Mouse (Mus musculus): ENCODE measurements around the gene Psmc5. TPM values are rescaled to one million over a fixed set of nuclear protein-coding genes. Genes with fewer than 3 reads are reported as not detected.
A peak's percentile ranks its signal among the peaks of the same experiment; 100 is the strongest.
"Not testable (repeated sequence)": the region's sequence is repeated elsewhere in the genome, so short reads cannot be mapped to it uniquely, and the experiment has no call there.

Gene Psmc5
- polyA plus RNA-seq, 2 experiments: 107 to 123 TPM

GRCm38 (mm10) chr11:106215927-106216729 is 39.8 kb upstream of the Psmc5 start, which contains the start of gene Ccdc47:
TSS of gene Ccdc47 (minus strand) at chr11:106216344.
- WGBS (ENCODE audit: insufficient replicate concordance): under 1% methylated on average over 46 of the region's 46 CpGs
- peak within 1 kb of the TSS; percentile 90 to 96 for H3K4me3 ChIP-seq (ENCODE audit: insufficient read depth in 1 of 2, low read depth in 2 of 2, low read length in 2 of 2)

DNA sequence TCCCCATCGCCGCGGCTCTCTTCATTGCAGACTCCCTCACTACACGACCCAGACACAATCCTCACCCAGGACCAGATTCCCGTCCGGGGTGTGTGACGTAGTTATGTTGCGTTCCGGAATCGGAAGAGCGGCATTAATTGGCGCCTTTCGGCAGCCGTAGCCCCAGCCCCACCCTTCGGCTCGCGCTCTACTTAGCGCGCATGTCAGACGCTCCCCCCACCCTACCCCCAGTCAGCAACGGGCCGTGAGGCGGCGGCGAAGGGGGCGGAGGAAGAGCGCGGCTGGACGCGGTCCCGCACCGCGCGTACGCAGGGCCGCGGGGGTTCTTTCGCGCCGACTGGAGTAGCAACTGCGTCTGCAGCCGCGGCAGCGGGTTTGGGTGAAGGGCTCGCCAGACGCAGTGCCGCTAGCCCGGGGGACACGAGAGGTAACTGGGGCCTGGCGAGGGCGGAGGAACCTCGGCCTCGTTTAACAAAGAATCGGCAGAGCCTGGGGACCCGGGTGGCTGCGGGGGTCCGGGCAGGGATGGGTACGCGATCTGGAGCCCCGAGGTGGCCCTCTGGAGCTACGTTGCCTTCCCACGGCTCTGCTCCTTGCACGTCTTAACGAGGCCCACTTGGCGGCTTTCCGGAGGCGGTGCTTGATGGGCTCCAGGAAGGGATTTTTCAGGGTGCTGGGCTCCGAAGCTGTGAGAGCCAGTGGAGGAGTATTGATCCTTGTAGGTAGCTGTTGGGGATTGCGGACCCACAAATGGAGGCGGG is 39.0 kb upstream of the Psmc5 start, which contains the start of gene Ddx42:
Gene Ddx42, plus strand, starts transcription at position 197 of the 761 bp plus-strand sequence.
- Histone ChIP-seq H3K27ac (peak within 1 kb of the TSS; percentile 98), H3K4me2 (ENCODE audit: low read depth) (peak within 1 kb of the TSS; percentile 90), H3K4me3 (ENCODE audit: insufficient read depth in 1 of 2, low read depth in 2 of 2, low read length in 2 of 2) (peak within 1 kb of the TSS; percentile 90 to 96), H3K4me1 (replicated peaks; ENCODE audit: control insufficient read depth in 2 of 2, insufficient read depth in 2 of 2, low read length in 1 of 2) (peaks cover 17 to 19% of the 10 kb centered on the region in 2 experiments), H3K27me3 (ENCODE audit: control insufficient read depth, insufficient read depth, low read length) (no peaks in the 10 kb centered on the region), H3K9ac (replicated peaks) (peak within 1 kb of the TSS; percentile 95), H3K36me3 (replicated peaks; ENCODE audit: control insufficient read depth, insufficient read depth, low read depth) (peaks cover under 1% of the 10 kb centered on the region), H3K9me3 (ENCODE audit: control insufficient read depth, low read length) (no peaks in the 10 kb centered on the region)
- WGBS (ENCODE audit: insufficient replicate concordance): under 1% methylated on average over 70 of the region's 70 CpGs
- TF ChIP-seq EP300 (IDR thresholded peaks at IDR 0.05; ENCODE audit: low read depth) (no peak), CTCF (IDR thresholded peaks at IDR 0.05; ENCODE audit: low read depth) (peak; percentile 22; the same call in 1 of the 2 replicates)
- DNase-seq (ENCODE audit: low read depth in 3 of 3, low spot score in 3 of 3) (peak; percentile 89 to 92 (median 92)), ATAC-seq (ENCODE audit: insufficient read depth) (peak; percentile 88)

More at GRCm38 (mm10) chr11:106215927-106216729, 39.8 kb upstream of the Psmc5 start, which contains the start of gene Ccdc47:
- DNase-seq (ENCODE audit: low read depth in 3 of 3, low spot score in 3 of 3) (peak; percentile 97 to 98 (median 98)), ATAC-seq (ENCODE audit: insufficient read depth) (peak; percentile 93)
- H3K27ac ChIP-seq: peak within 1 kb of the TSS; percentile 98
- peaks cover 8% of the 10 kb centered on the region for H3K36me3 ChIP-seq (replicated peaks; ENCODE audit: control insufficient read depth, insufficient read depth, low read depth)
- peak within 1 kb of the TSS; percentile 95 for H3K9ac ChIP-seq (replicated peaks)
- H3K4me2 ChIP-seq (ENCODE audit: low read depth): peak within 1 kb of the TSS; percentile 90
- no peaks in the 10 kb centered on the region for H3K9me3 ChIP-seq (ENCODE audit: control insufficient read depth, low read length)
- H3K4me1 ChIP-seq (replicated peaks; ENCODE audit: control insufficient read depth in 2 of 2, insufficient read depth in 2 of 2, low read length in 1 of 2): peaks cover 17 to 19% of the 10 kb centered on the region in 2 experiments
- no peaks in the 10 kb centered on the region for H3K27me3 ChIP-seq (ENCODE audit: control insufficient read depth, insufficient read depth, low read length)
- TF ChIP-seq EP300 (IDR thresholded peaks at IDR 0.05; ENCODE audit: low read depth): peak; percentile 68
- no peak; the same call in 1 of the 2 replicates for TF ChIP-seq CTCF (IDR thresholded peaks at IDR 0.05; ENCODE audit: low read depth)

- no peaks in the 10 kb centered on the region for H3K9me3 ChIP-seq (ENCODE audit: control insufficient read depth, low read length)
- no peak overlapping the region for H3K9ac ChIP-seq (replicated peaks)
- H3K4me3 ChIP-seq (ENCODE audit: insufficient read depth in 1 of 2, low read depth in 2 of 2, low read length in 2 of 2): no peak overlapping the region
- no peak for DNase-seq (ENCODE audit: low read depth in 3 of 3, low spot score in 3 of 3)
- H3K27ac ChIP-seq: no peak overlapping the region
- H3K27me3 ChIP-seq (ENCODE audit: control insufficient read depth, insufficient read depth, low read length): no peaks in the 10 kb centered on the region
- ATAC-seq (ENCODE audit: insufficient read depth): no peak
- H3K4me1 ChIP-seq (replicated peaks; ENCODE audit: control insufficient read depth in 2 of 2, insufficient read depth in 2 of 2, low read length in 1 of 2): peaks cover 5 to 11% of the 10 kb centered on the region in 2 experiments
- peaks cover 14% of the 10 kb centered on the region for H3K36me3 ChIP-seq (replicated peaks; ENCODE audit: control insufficient read depth, insufficient read depth, low read depth)
- 82% methylated on average over 3 of the region's 3 CpGs for WGBS (ENCODE audit: insufficient replicate concordance)
- no peak for TF ChIP-seq CTCF (IDR thresholded peaks at IDR 0.05; ENCODE audit: low read depth)
- TF ChIP-seq EP300 (IDR thresholded peaks at IDR 0.05; ENCODE audit: low read depth): no peak
- no peak overlapping the region for H3K4me2 ChIP-seq (ENCODE audit: low read depth)
Observed at GRCm38 (mm10) chr11:106220603-106221002, 35.4 kb upstream of the Psmc5 start.

DNA sequence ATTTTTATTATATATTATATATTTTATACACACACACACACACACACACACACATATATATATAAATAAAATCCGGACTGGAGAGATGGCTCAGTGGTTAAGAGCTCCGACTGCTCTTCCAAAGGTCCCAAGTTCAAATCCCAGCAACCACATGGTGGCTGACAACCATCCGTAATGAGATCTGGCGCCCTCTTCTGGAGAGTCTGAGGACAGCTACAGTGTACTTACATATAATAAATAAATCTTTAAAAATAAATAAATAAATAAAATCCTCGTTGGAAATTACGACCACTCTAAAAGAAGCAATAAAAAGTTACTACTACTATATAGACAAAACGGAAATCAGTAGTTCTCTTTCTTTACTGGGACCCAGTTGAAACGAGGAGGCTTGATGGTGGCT is 22.0 kb upstream of the Psmc5 start:
- not testable (repeated sequence) for ATAC-seq (ENCODE audit: insufficient read depth); DNase-seq (ENCODE audit: low read depth in 3 of 3, low spot score in 3 of 3); H3K4me1 ChIP-seq (replicated peaks; ENCODE audit: control insufficient read depth in 2 of 2, insufficient read depth in 2 of 2, low read length in 1 of 2); H3K9ac ChIP-seq (replicated peaks); H3K9me3 ChIP-seq (ENCODE audit: control insufficient read depth, low read length); H3K27me3 ChIP-seq (ENCODE audit: control insufficient read depth, insufficient read depth, low read length); H3K4me3 ChIP-seq (ENCODE audit: insufficient read depth in 1 of 2, low read depth in 2 of 2, low read length in 2 of 2); H3K4me2 ChIP-seq (ENCODE audit: low read depth); H3K27ac ChIP-seq
- WGBS (ENCODE audit: insufficient replicate concordance): 76% methylated on average over 8 of the region's 8 CpGs
- TF ChIP-seq CTCF (IDR thresholded peaks at IDR 0.05; ENCODE audit: low read depth): peak; percentile 45
- H3K36me3 ChIP-seq (replicated peaks; ENCODE audit: control insufficient read depth, insufficient read depth, low read depth): peaks cover 50% of the 10 kb centered on the region

GRCm38 (mm10) chr11:106246834-106247233 is 9.1 kb upstream of the Psmc5 start:
- Histone ChIP-seq H3K36me3 (replicated peaks; ENCODE audit: control insufficient read depth, insufficient read depth, low read depth) (peaks cover 91% of the 10 kb centered on the region), H3K4me1 (replicated peaks; ENCODE audit: control insufficient read depth in 2 of 2, insufficient read depth in 2 of 2, low read length in 1 of 2) (no peaks in the 10 kb centered on the region), H3K9ac (replicated peaks) (no peak overlapping the region), H3K27me3 (ENCODE audit: control insufficient read depth, insufficient read depth, low read length) (no peaks in the 10 kb centered on the region), H3K4me2 (ENCODE audit: low read depth) (no peak overlapping the region), H3K27ac (no peak overlapping the region), H3K4me3 (ENCODE audit: insufficient read depth in 1 of 2, low read depth in 2 of 2, low read length in 2 of 2) (no peak overlapping the region), H3K9me3 (ENCODE audit: control insufficient read depth, low read length) (no peaks in the 10 kb centered on the region)
- 80% methylated on average over 1 of the region's 1 CpGs for WGBS (ENCODE audit: insufficient replicate concordance)
- TF ChIP-seq EP300 (IDR thresholded peaks at IDR 0.05; ENCODE audit: low read depth) (no peak), CTCF (IDR thresholded peaks at IDR 0.05; ENCODE audit: low read depth) (peak; percentile 58)
- DNase-seq (ENCODE audit: low read depth in 3 of 3, low spot score in 3 of 3) (no peak), ATAC-seq (ENCODE audit: insufficient read depth) (no peak)
